Mouse (Mus musculus): ENCODE data around the gene Cd274. TPM values are rescaled to one million over a fixed set of nuclear protein-coding genes. Genes with fewer than 3 reads are reported as not detected.

Cd274 gene
- total RNA-seq, 1 experiment from 2014 or later: 6.9 TPM

- no peak for DNase-seq
Measured at GRCm38 (mm10) chr19:29364076-29364475, 3.2 kb upstream of the Cd274 start.

- no peak for DNase-seq
Measured at GRCm38 (mm10) chr19:29365105-29365504, 2.1 kb upstream of the Cd274 start.

GRCm38 (mm10) chr19:29366226-29366968 lies 858 bp upstream of the Cd274 start:
- DNase-seq: no peak

DNA sequence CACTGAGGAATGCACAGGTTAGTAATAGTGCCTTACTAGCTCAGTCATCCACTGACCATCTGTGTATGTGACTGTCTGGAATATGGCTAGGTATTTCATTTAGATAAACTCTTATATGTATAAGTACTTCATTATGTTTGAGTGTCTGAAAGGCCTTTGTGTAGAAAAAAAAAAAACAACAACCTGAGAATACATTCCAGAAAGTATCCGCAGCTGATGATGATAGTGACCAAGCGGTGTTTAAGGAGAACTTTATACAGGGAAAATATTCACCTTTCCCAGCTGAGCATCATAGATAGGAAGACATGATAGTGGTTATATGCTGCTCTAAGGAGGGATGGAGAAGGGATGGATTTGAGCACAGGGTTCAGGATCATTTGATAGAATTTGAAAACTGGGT lies 786 bp downstream of the Cd274 start:
- no peak for DNase-seq

DNA sequence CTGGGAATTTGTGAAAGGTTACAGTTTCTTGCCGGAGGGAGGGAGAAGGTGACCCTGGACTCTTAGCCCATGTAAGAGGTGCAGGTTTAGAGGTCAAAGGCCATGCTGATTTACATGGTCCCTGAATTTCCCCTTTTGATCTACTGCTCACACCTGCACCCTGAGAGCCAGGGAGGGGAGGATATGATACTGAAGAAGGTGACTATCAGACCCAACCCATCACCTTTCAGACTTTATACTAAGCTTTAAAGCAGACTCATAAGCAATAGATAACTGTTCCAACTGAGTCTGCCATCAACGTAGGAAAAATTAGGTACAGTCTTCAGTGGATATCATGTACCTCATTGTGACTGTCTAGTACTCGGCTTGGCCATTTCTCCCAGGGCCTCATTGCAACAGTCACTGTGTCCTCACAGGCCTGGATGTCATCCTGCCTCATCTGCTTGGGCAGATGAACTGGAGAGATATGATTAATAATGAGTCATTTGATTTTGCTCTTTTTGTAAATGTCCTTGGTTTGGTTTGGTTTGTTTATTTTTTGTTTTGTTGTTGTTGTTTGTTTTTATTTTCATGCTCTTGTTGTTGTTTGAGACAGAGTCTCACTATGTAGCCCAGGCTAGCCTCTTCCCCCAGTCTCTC lies 1.5 kb downstream of the Cd274 start:
- DNase-seq: no peak

DNA sequence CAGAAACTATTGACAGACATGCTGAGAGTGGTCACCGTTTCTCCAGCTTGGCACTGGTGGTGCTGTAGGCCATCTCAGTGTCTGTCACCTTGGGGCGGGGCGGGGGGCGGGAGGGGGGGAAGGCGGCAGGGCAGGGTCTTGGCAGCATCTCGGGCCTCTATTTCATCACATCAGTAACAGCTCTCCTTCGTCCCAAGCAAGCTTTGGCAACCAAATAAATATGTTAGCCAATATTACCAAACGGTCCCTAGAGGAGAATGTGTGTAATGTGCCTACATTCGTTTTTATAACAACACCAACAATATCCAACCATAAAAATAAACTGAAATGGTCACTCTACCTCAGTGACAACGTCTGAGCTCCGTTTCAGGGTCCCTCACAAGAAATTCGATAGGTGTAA lies 2.9 kb downstream of the Cd274 start:
- DNase-seq: no peak

DNA sequence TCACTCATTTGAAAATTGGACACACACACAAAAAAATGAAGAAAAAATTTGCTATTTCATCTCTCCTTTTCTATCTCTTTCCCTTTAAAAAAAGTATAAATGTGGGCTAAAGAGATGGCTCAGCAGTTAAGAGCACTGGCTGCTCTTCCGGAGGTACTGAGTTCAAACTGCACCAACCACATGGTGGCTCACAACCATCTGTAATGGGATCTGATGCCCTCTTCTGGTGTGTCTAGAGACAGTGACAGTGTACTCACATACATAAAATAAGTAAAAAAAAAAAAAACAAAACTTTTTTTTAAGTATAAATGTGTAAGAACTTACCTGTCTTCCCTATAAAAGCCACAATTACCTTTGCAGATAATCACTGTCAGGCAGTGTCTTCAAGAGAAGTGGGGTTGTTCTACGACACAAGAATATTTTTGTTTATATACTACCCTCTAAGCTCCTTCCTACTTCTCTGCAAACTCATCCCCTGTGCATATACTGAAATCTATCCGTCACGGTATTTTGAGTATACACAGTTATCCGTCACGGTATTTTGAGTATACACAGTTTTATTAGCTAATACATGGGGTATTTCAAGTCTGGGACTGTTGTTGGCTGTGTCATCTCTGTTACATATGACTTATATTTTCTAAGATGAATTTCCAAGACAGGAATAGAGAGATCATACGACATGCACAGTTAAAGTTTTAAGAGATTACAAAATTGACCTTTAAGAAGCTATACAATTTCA lies 3.5 kb downstream of the Cd274 start:
- no peak for DNase-seq

DNA sequence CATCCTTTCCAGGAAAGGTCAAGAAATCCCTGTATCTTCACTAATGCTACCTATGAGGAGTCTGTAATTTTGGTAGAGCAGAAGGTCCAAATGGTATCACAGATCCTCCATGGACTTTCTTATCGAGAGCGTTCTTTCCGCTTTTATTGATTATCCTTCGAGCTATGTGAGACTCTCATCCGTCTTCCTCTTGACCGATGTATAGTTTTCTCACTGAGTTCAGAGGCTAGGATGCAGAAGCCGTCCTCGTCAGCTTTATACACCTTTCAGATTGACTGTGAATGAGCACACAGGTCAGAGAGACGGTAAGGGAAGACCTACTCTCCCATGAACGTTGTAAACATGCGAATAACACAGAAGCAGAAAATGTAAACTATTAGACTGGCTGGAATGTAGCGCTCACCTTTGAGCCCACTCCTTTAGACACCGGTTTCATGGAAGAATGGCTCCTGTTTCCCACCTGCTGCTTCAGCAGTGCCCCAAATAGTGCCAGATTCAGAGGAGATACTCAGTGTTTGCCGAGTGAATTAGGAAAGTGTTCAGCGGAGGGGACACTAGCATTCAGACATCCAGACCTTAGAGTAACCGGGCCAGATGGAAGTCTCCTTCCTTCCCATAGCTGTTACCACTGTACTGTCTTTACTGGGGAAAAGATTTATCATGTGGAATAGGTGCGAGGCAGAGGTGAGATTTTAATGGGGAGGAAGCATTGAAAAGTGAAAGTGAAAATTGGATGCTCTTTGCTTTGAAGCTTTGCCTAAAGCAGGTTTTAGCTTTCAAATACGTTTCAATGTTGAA lies 4.2 kb downstream of the Cd274 start:
- DNase-seq: no peak

DNA sequence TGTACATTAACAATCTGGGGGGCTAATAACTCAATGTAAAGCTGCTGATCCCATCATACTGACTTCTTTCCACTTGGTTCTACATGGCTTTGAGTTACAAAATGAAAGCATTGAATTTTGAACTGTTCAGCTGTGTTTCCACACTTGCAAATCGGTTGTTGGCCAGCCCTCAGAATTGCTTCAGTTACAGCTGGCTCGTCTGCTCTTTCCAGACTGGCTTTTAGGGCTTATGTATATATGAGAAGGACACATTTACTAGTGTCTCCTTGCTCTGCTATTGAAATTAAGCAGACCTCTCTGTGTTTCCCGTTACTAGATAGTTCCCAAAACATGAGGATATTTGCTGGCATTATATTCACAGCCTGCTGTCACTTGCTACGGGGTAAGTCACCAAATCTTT lies 4.9 kb downstream of the Cd274 start:
- DNase-seq: no peak

- no peak for DNase-seq
Measured at GRCm38 (mm10) chr19:29372621-29373020, 5.4 kb downstream of the Cd274 start.

DNA sequence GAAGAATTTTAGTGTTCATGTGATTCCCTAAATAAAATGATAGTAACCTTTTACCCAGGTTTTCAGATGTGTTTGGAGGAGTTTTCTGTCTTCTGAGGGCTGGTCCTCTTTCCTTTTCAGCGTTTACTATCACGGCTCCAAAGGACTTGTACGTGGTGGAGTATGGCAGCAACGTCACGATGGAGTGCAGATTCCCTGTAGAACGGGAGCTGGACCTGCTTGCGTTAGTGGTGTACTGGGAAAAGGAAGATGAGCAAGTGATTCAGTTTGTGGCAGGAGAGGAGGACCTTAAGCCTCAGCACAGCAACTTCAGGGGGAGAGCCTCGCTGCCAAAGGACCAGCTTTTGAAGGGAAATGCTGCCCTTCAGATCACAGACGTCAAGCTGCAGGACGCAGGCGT lies 6.2 kb downstream of the Cd274 start:
- DNase-seq: no peak

- no peak for DNase-seq
Measured at GRCm38 (mm10) chr19:29374947-29375346, 7.7 kb downstream of the Cd274 start.

- no peak for DNase-seq
Measured at GRCm38 (mm10) chr19:29376382-29376781, 9.1 kb downstream of the Cd274 start.

- DNase-seq: no peak
Measured at GRCm38 (mm10) chr19:29379839-29380603, 12.8 kb downstream of the Cd274 start.

GRCm38 (mm10) chr19:29383368-29383767 lies 16.1 kb downstream of the Cd274 start:
- no peak for DNase-seq

- DNase-seq: no peak
Measured at GRCm38 (mm10) chr19:29384412-29384811, 17.2 kb downstream of the Cd274 start.

- DNase-seq: no peak
Measured at GRCm38 (mm10) chr19:29384994-29385393, 17.7 kb downstream of the Cd274 start.

DNA sequence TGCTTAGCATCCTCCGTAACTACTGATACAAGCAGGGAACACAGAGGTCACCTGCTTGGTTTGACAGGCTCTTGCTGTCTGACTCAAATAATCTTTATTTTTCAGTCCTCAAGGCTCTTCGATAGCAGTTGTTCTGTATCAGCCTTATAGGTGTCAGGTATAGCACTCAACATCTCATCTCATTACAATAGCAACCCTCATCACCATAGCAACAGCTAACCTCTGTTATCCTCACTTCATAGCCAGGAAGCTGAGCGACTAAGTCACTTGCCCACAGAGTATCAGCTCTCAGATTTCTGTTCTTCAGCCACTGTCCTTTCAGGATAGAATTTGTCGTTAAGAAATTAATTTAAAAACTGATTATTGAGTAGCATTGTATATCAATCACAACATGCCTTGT lies 18.6 kb downstream of the Cd274 start:
- no peak for DNase-seq

DNA sequence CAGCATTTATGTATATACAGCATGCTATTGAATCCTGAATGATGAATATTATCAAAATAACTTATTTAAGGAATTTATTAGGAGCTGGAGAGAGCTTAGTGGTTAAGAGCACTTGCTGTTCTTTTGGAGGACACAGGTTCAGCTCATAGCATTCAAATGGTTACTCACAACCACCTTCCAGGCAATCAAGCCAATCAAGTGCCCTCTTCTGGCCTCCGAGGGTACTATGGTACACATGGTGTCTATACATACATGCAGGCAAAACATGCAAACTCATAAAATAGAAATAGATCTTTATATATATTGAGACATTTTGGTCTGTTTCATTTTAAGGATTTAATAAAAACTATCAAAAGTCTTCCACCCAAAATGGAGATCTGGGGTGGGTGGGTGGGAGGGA lies 21.6 kb downstream of the Cd274 start:
- no peak for DNase-seq

GRCm38 (mm10) chr19:29390483-29390882 lies 23.2 kb downstream of the Cd274 start:
- peak; percentile 12 for DNase-seq

DNA sequence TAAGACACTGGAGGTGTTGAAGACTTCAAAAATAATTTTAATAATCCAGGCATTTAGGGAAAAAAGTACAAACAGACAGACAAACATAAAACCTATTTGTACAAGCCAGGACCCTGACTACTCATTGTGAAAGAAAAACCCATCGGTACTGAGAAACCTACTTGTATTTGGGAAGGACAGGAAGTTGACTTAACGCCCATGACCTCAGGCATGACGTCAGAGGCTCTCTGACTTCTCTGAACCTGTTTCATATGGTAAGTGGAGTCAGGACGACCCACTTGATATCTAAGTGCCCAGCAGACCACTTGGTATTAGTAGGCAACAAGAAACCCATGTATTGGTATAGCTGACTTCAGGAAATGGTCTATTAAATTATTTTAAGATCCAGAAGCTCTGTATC lies 24.0 kb downstream of the Cd274 start:
- no peak for DNase-seq

- DNase-seq: no peak
Measured at GRCm38 (mm10) chr19:29393333-29393732, 26.1 kb downstream of the Cd274 start.
